Mouse (Mus musculus): ENCODE data around the gene Fam213a. TPM values are rescaled to one million over a fixed set of nuclear protein-coding genes. Genes with fewer than 3 reads are reported as not detected.

Fam213a gene
- polyA plus RNA-seq, 1 experiment from 2014 or later = 44.7 TPM

- Histone ChIP-seq H3K4me1 (ENCODE audit: control insufficient read depth, insufficient read depth, low read length) (no peaks in the 10 kb centered on the region), H3K36me3 (ENCODE audit: control insufficient read depth, insufficient read depth, low read length) (no peaks in the 10 kb centered on the region), H3K9me3 (ENCODE audit: control insufficient read depth, low read length) (no peaks in the 10 kb centered on the region), H3K27me3 (ENCODE audit: control insufficient read depth, insufficient read depth, low read length) (no peaks in the 10 kb centered on the region), H3K27ac (ENCODE audit: low read depth, low read length) (no peak overlapping the region), H3K4me2 (no peak overlapping the region), H3K9ac (ENCODE audit: low read length) (no peak overlapping the region), H3K4me3 (ENCODE audit: low read depth, low read length) (no peak overlapping the region)
- WGBS = 74% methylated on average over 4 of the region's 4 CpGs
- DNase-seq (ENCODE audit: low spot score, missing footprints) (no peak), ATAC-seq (ENCODE audit: low FRiP score) (no peak)
These were observed 15.7 kb upstream of the Fam213a start for GRCm38 (mm10) chr14:41029303-41029702.

- WGBS = 83% methylated on average over 7 of the region's 7 CpGs
- DNase-seq (ENCODE audit: low spot score, missing footprints) (no peak), ATAC-seq (ENCODE audit: low FRiP score) (no peak)
- Histone ChIP-seq H3K9me3 (ENCODE audit: control insufficient read depth, low read length) (no peaks in the 10 kb centered on the region), H3K27ac (ENCODE audit: low read depth, low read length) (no peak overlapping the region), H3K36me3 (ENCODE audit: control insufficient read depth, insufficient read depth, low read length) (no peaks in the 10 kb centered on the region), H3K4me2 (no peak overlapping the region), H3K4me1 (ENCODE audit: control insufficient read depth, insufficient read depth, low read length) (no peaks in the 10 kb centered on the region), H3K27me3 (ENCODE audit: control insufficient read depth, insufficient read depth, low read length) (no peaks in the 10 kb centered on the region), H3K4me3 (ENCODE audit: low read depth, low read length) (no peak overlapping the region), H3K9ac (ENCODE audit: low read length) (no peak overlapping the region)
These were observed 12.2 kb upstream of the Fam213a start for GRCm38 (mm10) chr14:41025594-41026284.

- no peak overlapping the region for H3K9ac ChIP-seq (ENCODE audit: low read length)
- H3K4me1 ChIP-seq (ENCODE audit: control insufficient read depth, insufficient read depth, low read length) = no peaks in the 10 kb centered on the region
- H3K27me3 ChIP-seq (ENCODE audit: control insufficient read depth, insufficient read depth, low read length) = no peaks in the 10 kb centered on the region
- H3K36me3 ChIP-seq (ENCODE audit: control insufficient read depth, insufficient read depth, low read length) = no peaks in the 10 kb centered on the region
- ATAC-seq (ENCODE audit: low FRiP score) = no peak
- no peak overlapping the region for H3K4me2 ChIP-seq
- H3K4me3 ChIP-seq (ENCODE audit: low read depth, low read length) = no peak overlapping the region
- no peaks in the 10 kb centered on the region for H3K9me3 ChIP-seq (ENCODE audit: control insufficient read depth, low read length)
- no peak overlapping the region for H3K27ac ChIP-seq (ENCODE audit: low read depth, low read length)
- no peak for DNase-seq (ENCODE audit: low spot score, missing footprints)
- WGBS = 92% methylated on average over 2 of the region's 2 CpGs
These were observed 11.5 kb upstream of the Fam213a start for GRCm38 (mm10) chr14:41025087-41025486.

- ATAC-seq (ENCODE audit: low FRiP score) (no peak), DNase-seq (ENCODE audit: low spot score, missing footprints) (no peak)
- no peaks in the 10 kb centered on the region for H3K27me3 ChIP-seq (ENCODE audit: control insufficient read depth, insufficient read depth, low read length)
- H3K9ac ChIP-seq (ENCODE audit: low read length) = no peak overlapping the region
- 90% methylated on average over 3 of the region's 3 CpGs for WGBS
- H3K4me2 ChIP-seq = no peak overlapping the region
- H3K4me1 ChIP-seq (ENCODE audit: control insufficient read depth, insufficient read depth, low read length) = no peaks in the 10 kb centered on the region
- H3K27ac ChIP-seq (ENCODE audit: low read depth, low read length) = no peak overlapping the region
- H3K9me3 ChIP-seq (ENCODE audit: control insufficient read depth, low read length) = no peaks in the 10 kb centered on the region
- no peaks in the 10 kb centered on the region for H3K36me3 ChIP-seq (ENCODE audit: control insufficient read depth, insufficient read depth, low read length)
- no peak overlapping the region for H3K4me3 ChIP-seq (ENCODE audit: low read depth, low read length)
These were observed 7.7 kb upstream of the Fam213a start for GRCm38 (mm10) chr14:41021246-41021645.

- no peaks in the 10 kb centered on the region for H3K27me3 ChIP-seq (ENCODE audit: control insufficient read depth, insufficient read depth, low read length)
- H3K9ac ChIP-seq (ENCODE audit: low read length) = no peak overlapping the region
- 79% methylated on average over 5 of the region's 5 CpGs for WGBS
- ATAC-seq (ENCODE audit: low FRiP score) (no peak), DNase-seq (ENCODE audit: low spot score, missing footprints) (no peak)
- no peak overlapping the region for H3K4me2 ChIP-seq
- no peaks in the 10 kb centered on the region for H3K9me3 ChIP-seq (ENCODE audit: control insufficient read depth, low read length)
- no peak overlapping the region for H3K4me3 ChIP-seq (ENCODE audit: low read depth, low read length)
- peaks cover 2% of the 10 kb centered on the region; the same call in 1 of the 2 replicates for H3K4me1 ChIP-seq (ENCODE audit: control insufficient read depth, insufficient read depth, low read length)
- H3K36me3 ChIP-seq (ENCODE audit: control insufficient read depth, insufficient read depth, low read length) = no peaks in the 10 kb centered on the region
- no peak overlapping the region for H3K27ac ChIP-seq (ENCODE audit: low read depth, low read length)
These were observed 3.9 kb upstream of the Fam213a start for GRCm38 (mm10) chr14:41017460-41017859.

- Histone ChIP-seq H3K27me3 (ENCODE audit: control insufficient read depth, insufficient read depth, low read length) (no peaks in the 10 kb centered on the region), H3K4me2 (no peak overlapping the region), H3K36me3 (ENCODE audit: control insufficient read depth, insufficient read depth, low read length) (no peaks in the 10 kb centered on the region), H3K9me3 (ENCODE audit: control insufficient read depth, low read length) (no peaks in the 10 kb centered on the region), H3K9ac (ENCODE audit: low read length) (no peak overlapping the region), H3K27ac (ENCODE audit: low read depth, low read length) (no peak overlapping the region), H3K4me1 (ENCODE audit: control insufficient read depth, insufficient read depth, low read length) (peaks cover 2% of the 10 kb centered on the region; the same call in 1 of the 2 replicates), H3K4me3 (ENCODE audit: low read depth, low read length) (no peak overlapping the region)
- DNase-seq (ENCODE audit: low spot score, missing footprints) (peak; percentile 21), ATAC-seq (ENCODE audit: low FRiP score) (no peak)
- WGBS = 74% methylated on average over 5 of the region's 5 CpGs
These were observed 1.2 kb upstream of the Fam213a start for GRCm38 (mm10) chr14:41014701-41015240.

GRCm38 (mm10) chr14:41013143-41013542 lies 445 bp downstream of the Fam213a start:
- DNase-seq (ENCODE audit: low spot score, missing footprints) = peak; percentile 89
- 31% methylated on average over 9 of the region's 9 CpGs for WGBS

GRCm38 (mm10) chr14:41011916-41012315 lies 1.7 kb downstream of the Fam213a start:
- H3K36me3 ChIP-seq (ENCODE audit: control insufficient read depth, insufficient read depth, low read length) = no peaks in the 10 kb centered on the region
- H3K9me3 ChIP-seq (ENCODE audit: control insufficient read depth, low read length) = no peaks in the 10 kb centered on the region
- no peak overlapping the region for H3K4me3 ChIP-seq (ENCODE audit: low read depth, low read length)
- ATAC-seq (ENCODE audit: low FRiP score) (no peak), DNase-seq (ENCODE audit: low spot score, missing footprints) (no peak)
- H3K4me1 ChIP-seq (ENCODE audit: control insufficient read depth, insufficient read depth, low read length) = peaks cover 2% of the 10 kb centered on the region; the same call in 1 of the 2 replicates
- no peak overlapping the region for H3K9ac ChIP-seq (ENCODE audit: low read length)
- no peak overlapping the region for H3K27ac ChIP-seq (ENCODE audit: low read depth, low read length)
- 89% methylated on average over 3 of the region's 3 CpGs for WGBS
- H3K4me2 ChIP-seq = no peak overlapping the region
- H3K27me3 ChIP-seq (ENCODE audit: control insufficient read depth, insufficient read depth, low read length) = no peaks in the 10 kb centered on the region

More at GRCm38 (mm10) chr14:41013143-41013542, 445 bp downstream of the Fam213a start:
- Histone ChIP-seq H3K4me3 (ENCODE audit: low read depth, low read length) (peak overlapping the region; percentile 56), H3K36me3 (ENCODE audit: control insufficient read depth, insufficient read depth, low read length) (no peaks in the 10 kb centered on the region), H3K9ac (ENCODE audit: low read length) (peak overlapping the region; percentile 77), H3K27me3 (ENCODE audit: control insufficient read depth, insufficient read depth, low read length) (no peaks in the 10 kb centered on the region), H3K4me2 (peak overlapping the region; percentile 88), H3K27ac (ENCODE audit: low read depth, low read length) (no peak overlapping the region), H3K4me1 (ENCODE audit: control insufficient read depth, insufficient read depth, low read length) (peaks cover 2% of the 10 kb centered on the region; the same call in 1 of the 2 replicates), H3K9me3 (ENCODE audit: control insufficient read depth, low read length) (no peaks in the 10 kb centered on the region)
- ATAC-seq (ENCODE audit: low FRiP score) = peak; percentile 10

GRCm38 (mm10) chr14:41008138-41008537 lies 5.5 kb downstream of the Fam213a start:
- no peak overlapping the region for H3K27ac ChIP-seq (ENCODE audit: low read depth, low read length)
- no peaks in the 10 kb centered on the region for H3K9me3 ChIP-seq (ENCODE audit: control insufficient read depth, low read length)
- no peaks in the 10 kb centered on the region for H3K27me3 ChIP-seq (ENCODE audit: control insufficient read depth, insufficient read depth, low read length)
- no peak overlapping the region for H3K9ac ChIP-seq (ENCODE audit: low read length)
- no peak overlapping the region for H3K4me2 ChIP-seq
- H3K36me3 ChIP-seq (ENCODE audit: control insufficient read depth, insufficient read depth, low read length) = no peaks in the 10 kb centered on the region
- WGBS = 54% methylated on average over 2 of the region's 2 CpGs
- peaks cover 12% of the 10 kb centered on the region for H3K4me1 ChIP-seq (ENCODE audit: control insufficient read depth, insufficient read depth, low read length)
- 0 out of 2 replicates have a peak, but pooled peaks have one; percentile 36 for ATAC-seq (ENCODE audit: low FRiP score)
- DNase-seq (ENCODE audit: low spot score, missing footprints) = no peak
- no peak overlapping the region for H3K4me3 ChIP-seq (ENCODE audit: low read depth, low read length)
